Mouse (Mus musculus): ENCODE data around the gene Hbb-y. TPM values are rescaled to one million over a fixed set of nuclear protein-coding genes. Genes with fewer than 3 reads are reported as not detected.

The Hbb-y gene
- total and polyA plus RNA-seq, 2 experiments, result not detected

- H3K27ac ChIP-seq (replicated peaks; ENCODE audit: insufficient read depth, low read depth, low read length), result no peak overlapping the region
- no peaks in the 10 kb centered on the region for H3K79me2 ChIP-seq (ENCODE audit: control insufficient read depth, insufficient read depth, low read length)
- TF ChIP-seq CTCF (IDR thresholded peaks at IDR 0.05; ENCODE audit: low read depth, low read length), result peak; percentile 36
- no peak for TF ChIP-seq POLR2A (IDR thresholded peaks at IDR 0.05; ENCODE audit: extremely low read depth, insufficient read depth, low read length)
- no peak overlapping the region for H3K9ac ChIP-seq (ENCODE audit: low read depth, low read length)
- H3K36me3 ChIP-seq (ENCODE audit: control insufficient read depth, insufficient read depth, low read length), result no peaks in the 10 kb centered on the region
- no peaks in the 10 kb centered on the region for H3K27me3 ChIP-seq (ENCODE audit: control insufficient read depth, insufficient read depth, low read length)
- WGBS, result 72% methylated on average over 1 of the region's 1 CpGs
- H3K4me3 ChIP-seq (ENCODE audit: insufficient read depth, low read depth, low read length), result no peak overlapping the region
- DNase-seq (ENCODE audit: extremely low read depth, low read depth, low spot score), result peak; percentile 29
- H3K4me1 ChIP-seq (ENCODE audit: control insufficient read depth, insufficient read depth, low read length), result no peaks in the 10 kb centered on the region
Measured at GRCm38 (mm10) chr7:103806856-103807255, 46.2 kb downstream of the Hbb-y start.

Other genes with a start within 250 kb of the Hbb-y start
Only the 30 nearest of the 31 such genes appear.
- not detected in 2 replicates for gene Olfr622, start 210.5 kb downstream of the Hbb-y start, total RNA-seq (2014; rRNA removed)
- not detected in 2 replicates for gene Olfr622, start 210.5 kb downstream of the Hbb-y start, polyA plus RNA-seq (2012; rRNA removed)
- gene Olfr623, start 189.5 kb downstream of the Hbb-y start, total RNA-seq (2014; rRNA removed), result not detected in 2 replicates
- gene Olfr623, start 189.5 kb downstream of the Hbb-y start, polyA plus RNA-seq (2012; rRNA removed), result not detected in 2 replicates
- under 0.01 and 0.07 TPM in 2 replicates for gene Olfr624, start 182.0 kb downstream of the Hbb-y start, total RNA-seq (2014; rRNA removed)
- gene Olfr624, start 182.0 kb downstream of the Hbb-y start, polyA plus RNA-seq (2012; rRNA removed), result not detected in 2 replicates
- gene Olfr625-ps1, start 170.5 kb downstream of the Hbb-y start, total RNA-seq (2014; rRNA removed), result not detected in 2 replicates
- not detected in 2 replicates for gene Olfr625-ps1, start 170.5 kb downstream of the Hbb-y start, polyA plus RNA-seq (2012; rRNA removed)
- not detected in 2 replicates for gene Olfr243, start 138.5 kb downstream of the Hbb-y start, total RNA-seq (2014; rRNA removed)
- gene Olfr243, start 138.5 kb downstream of the Hbb-y start, polyA plus RNA-seq (2012; rRNA removed), result not detected in 2 replicates
- not detected in 2 replicates for gene Olfr628, start 122.8 kb downstream of the Hbb-y start, total RNA-seq (2014; rRNA removed)
- gene Olfr628, start 122.8 kb downstream of the Hbb-y start, polyA plus RNA-seq (2012; rRNA removed), result not detected in 2 replicates
- not detected in 2 replicates for gene Olfr629, start 108.3 kb downstream of the Hbb-y start, total RNA-seq (2014; rRNA removed)
- gene Olfr629, start 108.3 kb downstream of the Hbb-y start, polyA plus RNA-seq (2012; rRNA removed), result not detected in 2 replicates
- not detected in 2 replicates for gene Olfr630, start 95.9 kb downstream of the Hbb-y start, total RNA-seq (2014; rRNA removed)
- gene Olfr630, start 95.9 kb downstream of the Hbb-y start, polyA plus RNA-seq (2012; rRNA removed), result not detected in 2 replicates
- gene Olfr69, start 81.6 kb downstream of the Hbb-y start, total RNA-seq (2014; rRNA removed), result not detected in 2 replicates
- gene Olfr69, start 81.6 kb downstream of the Hbb-y start, polyA plus RNA-seq (2012; rRNA removed), result not detected in 2 replicates
- gene Olfr68, start 73.5 kb downstream of the Hbb-y start, total RNA-seq (2014; rRNA removed), result not detected in 2 replicates
- gene Olfr68, start 73.5 kb downstream of the Hbb-y start, polyA plus RNA-seq (2012; rRNA removed), result not detected in 2 replicates
- not detected in 2 replicates for gene Olfr67, start 61.4 kb downstream of the Hbb-y start, total RNA-seq (2014; rRNA removed)
- gene Olfr67, start 61.4 kb downstream of the Hbb-y start, polyA plus RNA-seq (2012; rRNA removed), result not detected in 2 replicates
- gene Hbb-bt, start 39.2 kb downstream of the Hbb-y start, total RNA-seq (2014; rRNA removed), result 116 and 144 TPM in 2 replicates
- 56.2 and 75.5 TPM in 2 replicates for gene Hbb-bt, start 39.2 kb downstream of the Hbb-y start, polyA plus RNA-seq (2012; rRNA removed)
- 760 and 1,100 TPM in 2 replicates for gene Hbb-bs, start 25.1 kb downstream of the Hbb-y start, total RNA-seq (2014; rRNA removed)
- gene Hbb-bs, start 25.1 kb downstream of the Hbb-y start, polyA plus RNA-seq (2012; rRNA removed), result 551 and 848 TPM in 2 replicates
- gene Hbb-bh2, start 12.7 kb downstream of the Hbb-y start, total RNA-seq (2014; rRNA removed), result not detected in 2 replicates
- not detected in 2 replicates for gene Hbb-bh2, start 12.7 kb downstream of the Hbb-y start, polyA plus RNA-seq (2012; rRNA removed)
- gene Hbb-bh1, start 10.1 kb downstream of the Hbb-y start, total RNA-seq (2014; rRNA removed), result not detected in 2 replicates
- not detected in 2 replicates for gene Hbb-bh1, start 10.1 kb downstream of the Hbb-y start, polyA plus RNA-seq (2012; rRNA removed)
- not detected in 2 replicates for gene Olfr66, start 33.0 kb upstream of the Hbb-y start, total RNA-seq (2014; rRNA removed)
- gene Olfr66, start 33.0 kb upstream of the Hbb-y start, polyA plus RNA-seq (2012; rRNA removed), result not detected in 2 replicates
- not detected in 2 replicates for gene Olfr64, start 41.3 kb upstream of the Hbb-y start, total RNA-seq (2014; rRNA removed)
- not detected in 2 replicates for gene Olfr64, start 41.3 kb upstream of the Hbb-y start, polyA plus RNA-seq (2012; rRNA removed)
- not detected in 2 replicates for gene Olfr65, start 50.3 kb upstream of the Hbb-y start, total RNA-seq (2014; rRNA removed)
- not detected in 2 replicates for gene Olfr65, start 50.3 kb upstream of the Hbb-y start, polyA plus RNA-seq (2012; rRNA removed)
- not detected in 2 replicates for gene Olfr631, start 75.6 kb upstream of the Hbb-y start, total RNA-seq (2014; rRNA removed)
- gene Olfr631, start 75.6 kb upstream of the Hbb-y start, polyA plus RNA-seq (2012; rRNA removed), result not detected in 2 replicates
- gene Olfr632, start 81.1 kb upstream of the Hbb-y start, total RNA-seq (2014; rRNA removed), result not detected in 2 replicates
- gene Olfr632, start 81.1 kb upstream of the Hbb-y start, polyA plus RNA-seq (2012; rRNA removed), result not detected in 2 replicates
- gene Olfr633, start 91.2 kb upstream of the Hbb-y start, total RNA-seq (2014; rRNA removed), result not detected in 2 replicates
- not detected in 2 replicates for gene Olfr633, start 91.2 kb upstream of the Hbb-y start, polyA plus RNA-seq (2012; rRNA removed)
- gene Olfr635, start 117.9 kb upstream of the Hbb-y start, total RNA-seq (2014; rRNA removed), result not detected in 2 replicates
- not detected in 2 replicates for gene Olfr635, start 117.9 kb upstream of the Hbb-y start, polyA plus RNA-seq (2012; rRNA removed)
- gene Olfr638, start 145.5 kb upstream of the Hbb-y start, total RNA-seq (2014; rRNA removed), result not detected in 2 replicates
- not detected in 2 replicates for gene Olfr638, start 145.5 kb upstream of the Hbb-y start, polyA plus RNA-seq (2012; rRNA removed)
- under 0.01 TPM in 2 replicates for gene Olfr639, start 164.1 kb upstream of the Hbb-y start, total RNA-seq (2014; rRNA removed)
- not detected in 2 replicates for gene Olfr639, start 164.1 kb upstream of the Hbb-y start, polyA plus RNA-seq (2012; rRNA removed)
- not detected in 2 replicates for gene Olfr640, start 172.4 kb upstream of the Hbb-y start, total RNA-seq (2014; rRNA removed)
- gene Olfr640, start 172.4 kb upstream of the Hbb-y start, polyA plus RNA-seq (2012; rRNA removed), result not detected in 2 replicates
- not detected in 2 replicates for gene Olfr641, start 182.2 kb upstream of the Hbb-y start, total RNA-seq (2014; rRNA removed)
- gene Olfr641, start 182.2 kb upstream of the Hbb-y start, polyA plus RNA-seq (2012; rRNA removed), result not detected in 2 replicates
- gene Olfr642, start 199.4 kb upstream of the Hbb-y start, total RNA-seq (2014; rRNA removed), result not detected in 2 replicates
- not detected in 2 replicates for gene Olfr642, start 199.4 kb upstream of the Hbb-y start, polyA plus RNA-seq (2012; rRNA removed)
- not detected in 2 replicates for gene 4930516K23Rik, start 208.2 kb upstream of the Hbb-y start, total RNA-seq (2014; rRNA removed)
- not detected in 2 replicates for gene 4930516K23Rik, start 208.2 kb upstream of the Hbb-y start, polyA plus RNA-seq (2012; rRNA removed)
- gene Olfr644, start 218.7 kb upstream of the Hbb-y start, total RNA-seq (2014; rRNA removed), result not detected in 2 replicates
- gene Olfr644, start 218.7 kb upstream of the Hbb-y start, polyA plus RNA-seq (2012; rRNA removed), result not detected in 2 replicates
- not detected in 2 replicates for gene Olfr645, start 232.2 kb upstream of the Hbb-y start, total RNA-seq (2014; rRNA removed)
- not detected in 2 replicates for gene Olfr645, start 232.2 kb upstream of the Hbb-y start, polyA plus RNA-seq (2012; rRNA removed)